ENCODE assay signal across 8 mouse cellular contexts in genomic region chr6:82821758-82822253, GRCm38 (mm10). TPM values are rescaled to one million over a fixed set of nuclear protein-coding genes. Genes with fewer than 3 reads are reported as not detected.
DNase-seq lines count a peak whose midpoint lies in the region; ATAC-seq and TF ChIP-seq lines count a peak whose summit lies in the region.

No protein-coding gene starts in this region.

- no peak for TF ChIP-seq CTCF in kidney, adult 2 months (conservative IDR thresholded peaks at IDR 0.05; ENCODE audit: insufficient read depth, insufficient read length, low read depth, low read length)
- TF ChIP-seq CTCF in layer of hippocampus, adult 2 months (conservative IDR thresholded peaks at IDR 0.05): no peak

- intact Hi-C loops in left cerebral cortex, postnatal 25 days (cut with DNase I): no loop called here

- no peaks in the 10 kb centered on the region for H3K27me3 ChIP-seq in kidney, embryonic 15.5 days
- H3K27me3 ChIP-seq in kidney, adult 2 months (replicated peaks; ENCODE audit: control insufficient read depth, insufficient read depth, low read length): no peaks in the 10 kb centered on the region
- no peaks in the 10 kb centered on the region for H3K27me3 ChIP-seq in heart, embryonic 16.5 days (ENCODE audit: control insufficient read depth, insufficient read depth, low read length)
- H3K27me3 ChIP-seq in megakaryocyte, embryonic 14.5 days (replicated peaks): peaks cover 2% of the 10 kb centered on the region

- ATAC-seq in kidney, embryonic 15.5 days (replicated peaks; ENCODE audit: low FRiP score): peak; percentile 46; the same call in 1 of the 2 replicates
- peak; percentile 63 for ATAC-seq in heart, embryonic 16.5 days (replicated peaks; ENCODE audit: extremely low read depth, insufficient read depth, low FRiP score)

- 0 out of 2 replicates have a peak, but pooled peaks cover 7% of the 10 kb centered on the region for H3K4me1 ChIP-seq in kidney, embryonic 15.5 days
- no peaks in the 10 kb centered on the region for H3K4me1 ChIP-seq in kidney, adult 2 months (ENCODE audit: control insufficient read depth, insufficient read depth, low read length)
- H3K4me1 ChIP-seq in heart, embryonic 16.5 days (ENCODE audit: control insufficient read depth, insufficient read depth, low read length): peaks cover 15% of the 10 kb centered on the region
- peaks cover 57% of the 10 kb centered on the region for H3K4me1 ChIP-seq in megakaryocyte, embryonic 14.5 days

- no peak for TF ChIP-seq POLR2A in kidney, adult 2 months (IDR thresholded peaks at IDR 0.05; ENCODE audit: low read depth, low read length)

- H3K4me3 ChIP-seq in kidney, embryonic 15.5 days (replicated peaks): no peak overlapping the region
- H3K4me3 ChIP-seq in kidney, adult 2 months (ENCODE audit: insufficient read depth, low read depth, low read length): no peak overlapping the region
- no peak overlapping the region for H3K4me3 ChIP-seq in heart, embryonic 16.5 days (ENCODE audit: low read length)
- H3K4me3 ChIP-seq in megakaryocyte, embryonic 14.5 days (replicated peaks): peak overlapping the region; percentile 70
- H3K4me3 ChIP-seq in layer of hippocampus, adult 2 months: no peak overlapping the region

- H3K9me3 ChIP-seq in kidney, embryonic 15.5 days (replicated peaks): no peaks in the 10 kb centered on the region
- H3K9me3 ChIP-seq in heart, embryonic 16.5 days (replicated peaks; ENCODE audit: control insufficient read depth, low read length): no peaks in the 10 kb centered on the region
- H3K9me3 ChIP-seq in megakaryocyte, embryonic 14.5 days: peaks cover 3% of the 10 kb centered on the region; the same call in 1 of the 2 replicates

- no peak overlapping the region for H3K27ac ChIP-seq in kidney, embryonic 15.5 days
- H3K27ac ChIP-seq in kidney, adult 2 months (ENCODE audit: insufficient read depth, low read depth, low read length): no peak overlapping the region
- H3K27ac ChIP-seq in heart, embryonic 16.5 days (ENCODE audit: low read length): peak overlapping the region; percentile 82
- H3K27ac ChIP-seq in layer of hippocampus, adult 2 months: no peak overlapping the region

- no peaks in the 10 kb centered on the region for H3K36me3 ChIP-seq in kidney, embryonic 15.5 days
- H3K36me3 ChIP-seq in kidney, adult 2 months (ENCODE audit: control insufficient read depth, insufficient read depth, low read length): no peaks in the 10 kb centered on the region
- no peaks in the 10 kb centered on the region for H3K36me3 ChIP-seq in heart, embryonic 16.5 days (ENCODE audit: control insufficient read depth, insufficient read depth)
- H3K36me3 ChIP-seq in megakaryocyte, embryonic 14.5 days (replicated peaks; ENCODE audit: low read length): no peaks in the 10 kb centered on the region

- no peak overlapping the region for H3K9ac ChIP-seq in kidney, embryonic 15.5 days
- peak overlapping the region; percentile 45 for H3K9ac ChIP-seq in heart, embryonic 16.5 days (ENCODE audit: low read length)

- 45% methylated on average over 4 of the region's 4 CpGs for WGBS in kidney, embryonic 15.5 days
- 53% methylated on average over 4 of the region's 4 CpGs for WGBS in kidney, adult 2 months
- WGBS in heart, embryonic 16.5 days: 17% methylated on average over 4 of the region's 4 CpGs

- H3K4me2 ChIP-seq in kidney, embryonic 15.5 days: no peak overlapping the region
- H3K4me2 ChIP-seq in heart, embryonic 16.5 days (ENCODE audit: low read depth, low read length): no peak overlapping the region

- no peak for DNase-seq in kidney, adult 2 months
- peak; percentile 96 for DNase-seq in MEL-GATA-1-ER (ENCODE audit: extremely low read depth, low read depth)
- DNase-seq in left cerebral cortex, postnatal 25 days (ENCODE audit: low spot score in 2 of 2): no peak
- DNase-seq in layer of hippocampus, adult 2 months (ENCODE audit: low spot score in 2 of 2): no peak
- no peak for DNase-seq in T-cell, adult 2 months (ENCODE audit: low spot score)

RNA-seq across cellular contexts. Expression of gene Hk2, which starts 47.6 kb away (rescaled TPM):
- polyA plus RNA-seq in kidney, embryonic 15.5 days (2015; fragmentation: Nextera tagmentation; extraction: Ambion mirVana): 19.0 and 19.7 TPM in 2 replicates
- polyA plus RNA-seq in kidney, adult 2 months (2012; rRNA removed): 2.6 and 6.1 TPM in 2 replicates
- 37.4 and 46.7 TPM in 2 replicates for polyA plus RNA-seq in heart, embryonic 16.5 days (2015; fragmentation: Nextera tagmentation; extraction: Ambion mirVana)
- polyA plus RNA-seq in megakaryocyte, embryonic 14.5 days (2012; ENCODE audit: insufficient read depth, low replicate concordance): 7.6 and 8.6 TPM in 2 replicates
- 1 to 10 TPM; 3.2 to 4.1 TPM for total RNA-seq in left cerebral cortex, postnatal 25 days (2021)
- 1 to 10 TPM; 7.0 to 7.4 TPM for total RNA-seq in layer of hippocampus, adult 2 months (2021)
